Mouse (Mus musculus): ENCODE measurements around the gene Limd2. TPM values are rescaled to one million over a fixed set of nuclear protein-coding genes. Genes with fewer than 3 reads are reported as not detected.

The Limd2 gene
- polyA plus RNA-seq, 1 experiment = 36.1 TPM

GRCm38 (mm10) chr11:106179711-106180448 lies 19.2 kb upstream of the Limd2 start:
- H3K4me3 ChIP-seq (replicated peaks; ENCODE audit: insufficient read depth, low read depth, low read length) = no peak overlapping the region
- TF ChIP-seq POLR2A (IDR thresholded peaks at IDR 0.05; ENCODE audit: borderline replicate concordance, insufficient read depth, low read length) (peak; percentile 81; the same call in 1 of the 2 replicates), CTCF (IDR thresholded peaks at IDR 0.05; ENCODE audit: borderline replicate concordance, insufficient read depth, low read depth, low read length) (no peak)
- H3K27ac ChIP-seq (ENCODE audit: insufficient read depth, low read length) = peak overlapping the region; percentile 99
- DNase-seq = peak; percentile 81 to 91
- 6% methylated on average over 7 of the region's 7 CpGs for WGBS
- H3K4me1 ChIP-seq (ENCODE audit: control insufficient read depth, insufficient read depth, low read length) = peaks cover 35% of the 10 kb centered on the region
- no peaks in the 10 kb centered on the region for H3K27me3 ChIP-seq (ENCODE audit: control insufficient read depth, insufficient read depth, low read length)

GRCm38 (mm10) chr11:106178036-106178782 lies 17.5 kb upstream of the Limd2 start:
- no peak for TF ChIP-seq POLR2A (IDR thresholded peaks at IDR 0.05; ENCODE audit: borderline replicate concordance, insufficient read depth, low read length)
- TF ChIP-seq CTCF (IDR thresholded peaks at IDR 0.05; ENCODE audit: borderline replicate concordance, insufficient read depth, low read depth, low read length) = no peak
- Histone ChIP-seq H3K4me1 (ENCODE audit: control insufficient read depth, insufficient read depth, low read length) (peaks cover 44% of the 10 kb centered on the region), H3K27ac (ENCODE audit: insufficient read depth, low read length) (peak overlapping the region; percentile 68), H3K4me3 (replicated peaks; ENCODE audit: insufficient read depth, low read depth, low read length) (no peak overlapping the region), H3K27me3 (ENCODE audit: control insufficient read depth, insufficient read depth, low read length) (no peaks in the 10 kb centered on the region)
- no peak for DNase-seq
- 44% methylated on average over 5 of the region's 5 CpGs for WGBS

- Histone ChIP-seq H3K4me3 (replicated peaks; ENCODE audit: insufficient read depth, low read depth, low read length) (no peak overlapping the region), H3K27me3 (ENCODE audit: control insufficient read depth, insufficient read depth, low read length) (no peaks in the 10 kb centered on the region), H3K27ac (ENCODE audit: insufficient read depth, low read length) (no peak overlapping the region), H3K4me1 (ENCODE audit: control insufficient read depth, insufficient read depth, low read length) (peaks cover 44% of the 10 kb centered on the region)
- DNase-seq = no peak
- WGBS = 94% methylated on average over 5 of the region's 5 CpGs
- TF ChIP-seq CTCF (IDR thresholded peaks at IDR 0.05; ENCODE audit: borderline replicate concordance, insufficient read depth, low read depth, low read length) (no peak), POLR2A (IDR thresholded peaks at IDR 0.05; ENCODE audit: borderline replicate concordance, insufficient read depth, low read length) (no peak)
Measured at GRCm38 (mm10) chr11:106176372-106176771, 15.7 kb upstream of the Limd2 start.

- TF ChIP-seq CTCF (IDR thresholded peaks at IDR 0.05; ENCODE audit: borderline replicate concordance, insufficient read depth, low read depth, low read length) (no peak), POLR2A (IDR thresholded peaks at IDR 0.05; ENCODE audit: borderline replicate concordance, insufficient read depth, low read length) (no peak)
- Histone ChIP-seq H3K4me1 (ENCODE audit: control insufficient read depth, insufficient read depth, low read length) (peaks cover 31% of the 10 kb centered on the region), H3K27ac (ENCODE audit: insufficient read depth, low read length) (peak overlapping the region; percentile 33; the same call in 1 of the 2 replicates), H3K27me3 (ENCODE audit: control insufficient read depth, insufficient read depth, low read length) (no peaks in the 10 kb centered on the region), H3K4me3 (replicated peaks; ENCODE audit: insufficient read depth, low read depth, low read length) (no peak overlapping the region)
- peak; percentile 72 to 79 for DNase-seq
- WGBS = 44% methylated on average over 3 of the region's 3 CpGs
Measured at GRCm38 (mm10) chr11:106175081-106175480, 14.4 kb upstream of the Limd2 start.

DNA sequence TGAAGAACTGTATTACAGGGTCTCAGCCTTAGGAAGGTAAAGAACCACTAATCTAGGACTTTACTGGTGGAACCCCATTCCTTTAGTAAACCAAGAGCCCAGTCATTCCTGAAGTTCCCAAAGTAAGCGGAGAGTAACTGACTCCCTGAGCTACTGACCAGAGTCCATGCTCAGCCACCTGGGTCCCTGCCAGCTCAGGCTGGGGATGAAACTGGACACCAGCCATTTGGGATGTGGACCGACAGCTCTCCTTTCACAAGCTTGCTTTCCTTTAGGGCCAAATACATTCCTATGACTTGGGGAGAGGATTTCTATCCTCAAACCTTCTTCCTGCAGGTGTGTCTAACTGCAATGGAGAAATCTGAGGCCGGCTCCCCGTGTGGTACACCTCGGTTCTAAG lies 13.7 kb upstream of the Limd2 start:
- no peak for TF ChIP-seq CTCF (IDR thresholded peaks at IDR 0.05; ENCODE audit: borderline replicate concordance, insufficient read depth, low read depth, low read length)
- TF ChIP-seq POLR2A (IDR thresholded peaks at IDR 0.05; ENCODE audit: borderline replicate concordance, insufficient read depth, low read length) = no peak
- WGBS = 42% methylated on average over 5 of the region's 5 CpGs
- DNase-seq = peak; percentile 73 to 79
- peaks cover 30% of the 10 kb centered on the region for H3K4me1 ChIP-seq (ENCODE audit: control insufficient read depth, insufficient read depth, low read length)
- H3K27me3 ChIP-seq (ENCODE audit: control insufficient read depth, insufficient read depth, low read length) = no peaks in the 10 kb centered on the region
- peak overlapping the region; percentile 33 for H3K27ac ChIP-seq (ENCODE audit: insufficient read depth, low read length)
- H3K4me3 ChIP-seq (replicated peaks; ENCODE audit: insufficient read depth, low read depth, low read length) = no peak overlapping the region

GRCm38 (mm10) chr11:106173228-106173627 lies 12.6 kb upstream of the Limd2 start:
- whole genome bisulfite sequencing = 92% methylated on average over 2 of the region's 2 CpGs
- H3K4me3 ChIP-seq (replicated peaks; ENCODE audit: insufficient read depth, low read depth, low read length) = no peak overlapping the region
- no peak for DNase-seq
- TF ChIP-seq CTCF (IDR thresholded peaks at IDR 0.05; ENCODE audit: borderline replicate concordance, insufficient read depth, low read depth, low read length) = no peak
- no peak for TF ChIP-seq POLR2A (IDR thresholded peaks at IDR 0.05; ENCODE audit: borderline replicate concordance, insufficient read depth, low read length)
- H3K27me3 ChIP-seq (ENCODE audit: control insufficient read depth, insufficient read depth, low read length) = no peaks in the 10 kb centered on the region
- no peak overlapping the region for H3K27ac ChIP-seq (ENCODE audit: insufficient read depth, low read length)
- H3K4me1 ChIP-seq (ENCODE audit: control insufficient read depth, insufficient read depth, low read length) = peaks cover 22% of the 10 kb centered on the region

DNA sequence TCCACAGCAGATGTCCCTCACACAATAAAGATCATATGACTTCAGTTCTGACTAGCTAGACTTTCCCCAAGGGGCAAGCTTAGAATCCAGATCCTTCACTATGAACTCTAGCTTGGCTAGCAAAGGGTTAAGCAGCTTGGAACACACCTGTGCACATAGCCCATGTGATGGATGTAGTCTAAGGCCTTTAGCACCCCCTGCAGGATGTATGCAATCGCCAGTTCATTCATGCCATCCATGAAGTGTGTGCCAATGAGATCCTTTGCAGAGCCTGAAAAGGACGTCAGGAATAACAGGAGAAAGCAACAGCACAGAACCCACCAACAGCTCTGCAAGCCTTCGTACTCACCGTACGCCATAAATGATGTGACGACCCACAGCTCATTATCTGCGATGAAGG lies 10.1 kb upstream of the Limd2 start:
- 74% methylated on average over 7 of the region's 7 CpGs for WGBS
- H3K27ac ChIP-seq (ENCODE audit: insufficient read depth, low read length) = no peak overlapping the region
- H3K4me1 ChIP-seq (ENCODE audit: control insufficient read depth, insufficient read depth, low read length) = peaks cover 17% of the 10 kb centered on the region
- no peaks in the 10 kb centered on the region for H3K27me3 ChIP-seq (ENCODE audit: control insufficient read depth, insufficient read depth, low read length)
- TF ChIP-seq POLR2A (IDR thresholded peaks at IDR 0.05; ENCODE audit: borderline replicate concordance, insufficient read depth, low read length) = no peak
- 0 out of 2 replicates have a peak, but pooled peaks have one; percentile 3 for TF ChIP-seq CTCF (IDR thresholded peaks at IDR 0.05; ENCODE audit: borderline replicate concordance, insufficient read depth, low read depth, low read length)
- no peak for DNase-seq
- no peak overlapping the region for H3K4me3 ChIP-seq (replicated peaks; ENCODE audit: insufficient read depth, low read depth, low read length)
